Mouse (Mus musculus): ENCODE measurements around the gene Gm10282. TPM values are rescaled to one million over a fixed set of nuclear protein-coding genes. Genes with fewer than 3 reads are reported as not detected.

Gm10282 gene
- polyA plus RNA-seq, 1 experiment from 2014 or later: 30.6 TPM

GRCm38 (mm10) chr8:72343725-72344124 lies 38.7 kb upstream of the Gm10282 start:
- Histone ChIP-seq H3K36me3 (ENCODE audit: insufficient read depth, low read length) (peaks cover 51% of the 10 kb centered on the region), H3K4me2 (replicated peaks; ENCODE audit: low read depth, low read length) (no peak overlapping the region), H3K4me1 (ENCODE audit: insufficient read depth, low read length) (no peaks in the 10 kb centered on the region), H3K27ac (ENCODE audit: low read length) (no peak overlapping the region), H3K27me3 (ENCODE audit: insufficient read depth, low read length) (no peaks in the 10 kb centered on the region), H3K9me3 (ENCODE audit: low read length) (no peaks in the 10 kb centered on the region), H3K9ac (replicated peaks; ENCODE audit: low read length) (no peak overlapping the region), H3K4me3 (ENCODE audit: low read length) (no peak overlapping the region)
- WGBS: 84% methylated on average over 3 of the region's 4 CpGs
- ATAC-seq (ENCODE audit: low FRiP score, low TSS enrichment): no peak

- no peaks in the 10 kb centered on the region for H3K27me3 ChIP-seq (ENCODE audit: insufficient read depth, low read length)
- no peak overlapping the region for H3K9ac ChIP-seq (replicated peaks; ENCODE audit: low read length)
- no peak overlapping the region for H3K4me2 ChIP-seq (replicated peaks; ENCODE audit: low read depth, low read length)
- WGBS: 92% methylated on average over 5 of the region's 5 CpGs
- peaks cover 52% of the 10 kb centered on the region for H3K36me3 ChIP-seq (ENCODE audit: insufficient read depth, low read length)
- no peaks in the 10 kb centered on the region for H3K9me3 ChIP-seq (ENCODE audit: low read length)
- no peak for ATAC-seq (ENCODE audit: low FRiP score, low TSS enrichment)
- no peak overlapping the region for H3K4me3 ChIP-seq (ENCODE audit: low read length)
- H3K27ac ChIP-seq (ENCODE audit: low read length): no peak overlapping the region
- H3K4me1 ChIP-seq (ENCODE audit: insufficient read depth, low read length): no peaks in the 10 kb centered on the region
Observed at GRCm38 (mm10) chr8:72342556-72343300, 37.7 kb upstream of the Gm10282 start.

DNA sequence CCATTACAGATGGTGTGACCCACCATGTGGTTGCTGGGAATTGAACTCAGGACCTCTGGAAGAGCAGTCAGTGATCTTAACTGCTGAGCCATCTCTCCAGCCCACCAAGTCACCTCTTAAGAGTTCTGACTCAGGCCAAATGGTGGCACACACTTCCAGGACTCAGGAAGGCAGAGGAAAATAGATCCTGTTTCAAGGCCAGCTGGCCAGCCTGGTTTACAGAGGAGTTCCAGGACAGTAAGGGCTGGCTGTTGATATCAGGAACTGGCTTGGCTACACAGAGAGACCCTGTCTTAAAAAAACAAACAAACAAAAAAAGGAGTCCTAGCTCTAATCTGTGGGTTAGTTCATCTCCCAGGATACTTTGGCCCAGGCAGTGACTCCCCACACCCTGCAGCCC lies 32.0 kb upstream of the Gm10282 start:
- peak overlapping the region; percentile 37; the same call in 1 of the 2 replicates for H3K27ac ChIP-seq (ENCODE audit: low read length)
- H3K4me1 ChIP-seq (ENCODE audit: insufficient read depth, low read length): no peaks in the 10 kb centered on the region
- no peak overlapping the region for H3K9ac ChIP-seq (replicated peaks; ENCODE audit: low read length)
- peaks cover 41% of the 10 kb centered on the region for H3K36me3 ChIP-seq (ENCODE audit: insufficient read depth, low read length)
- H3K4me3 ChIP-seq (ENCODE audit: low read length): no peak overlapping the region
- H3K9me3 ChIP-seq (ENCODE audit: low read length): no peaks in the 10 kb centered on the region
- ATAC-seq (ENCODE audit: low FRiP score, low TSS enrichment): no peak
- no peak overlapping the region for H3K4me2 ChIP-seq (replicated peaks; ENCODE audit: low read depth, low read length)
- no peaks in the 10 kb centered on the region for H3K27me3 ChIP-seq (ENCODE audit: insufficient read depth, low read length)

DNA sequence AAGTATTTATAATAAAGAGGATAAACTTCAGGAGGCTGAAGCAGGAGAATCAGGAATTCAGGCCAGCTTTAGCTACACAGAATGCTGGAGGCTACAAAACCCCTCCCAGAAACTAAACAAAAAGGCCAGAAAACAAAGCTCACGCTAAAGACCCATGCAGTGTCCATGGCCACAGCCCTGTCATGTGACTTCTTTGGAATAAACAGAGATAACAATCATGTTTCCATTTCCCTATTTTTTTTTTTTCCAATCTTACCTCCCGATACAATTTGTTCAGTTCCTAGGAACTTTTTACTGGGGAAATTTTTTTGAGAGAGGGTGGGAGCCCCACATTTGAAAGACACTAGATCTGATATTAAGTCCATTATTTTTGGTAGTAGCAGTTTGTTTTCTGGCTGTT lies 31.2 kb upstream of the Gm10282 start:
- Histone ChIP-seq H3K4me1 (ENCODE audit: insufficient read depth, low read length) (no peaks in the 10 kb centered on the region), H3K9me3 (ENCODE audit: low read length) (no peaks in the 10 kb centered on the region), H3K27ac (ENCODE audit: low read length) (no peak overlapping the region), H3K4me3 (ENCODE audit: low read length) (no peak overlapping the region), H3K36me3 (ENCODE audit: insufficient read depth, low read length) (peaks cover 37% of the 10 kb centered on the region), H3K9ac (replicated peaks; ENCODE audit: low read length) (no peak overlapping the region), H3K27me3 (ENCODE audit: insufficient read depth, low read length) (no peaks in the 10 kb centered on the region), H3K4me2 (replicated peaks; ENCODE audit: low read depth, low read length) (no peak overlapping the region)
- ATAC-seq (ENCODE audit: low FRiP score, low TSS enrichment): no peak
- 63% methylated on average over 2 of the region's 2 CpGs for WGBS

DNA sequence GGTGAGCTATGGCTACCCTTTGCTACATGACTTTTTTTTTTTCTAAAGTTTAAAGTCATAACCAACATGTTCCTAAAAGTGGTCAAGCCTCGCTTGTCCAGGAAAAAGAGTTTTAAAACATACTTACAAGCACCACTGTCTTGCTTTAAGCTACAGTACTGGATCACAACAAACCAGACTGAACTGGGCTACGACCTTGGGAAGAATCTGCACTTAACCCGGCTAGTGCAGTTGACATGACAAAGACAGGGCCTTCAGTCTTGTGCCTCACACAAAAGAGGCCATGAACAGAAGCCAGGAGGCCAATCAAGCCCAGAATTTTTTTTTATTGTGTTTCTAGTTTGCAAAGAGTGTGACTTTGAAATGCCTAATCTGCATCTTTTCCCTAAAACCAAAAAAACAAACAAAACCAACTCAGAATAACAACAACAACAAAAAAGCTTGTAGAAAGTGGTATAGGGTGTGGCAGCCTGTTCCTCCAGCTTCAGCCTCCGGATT lies 29.1 kb upstream of the Gm10282 start:
- H3K36me3 ChIP-seq (ENCODE audit: insufficient read depth, low read length): peaks cover 19% of the 10 kb centered on the region
- H3K4me2 ChIP-seq (replicated peaks; ENCODE audit: low read depth, low read length): no peak overlapping the region
- H3K27me3 ChIP-seq (ENCODE audit: insufficient read depth, low read length): no peaks in the 10 kb centered on the region
- no peak for ATAC-seq (ENCODE audit: low FRiP score, low TSS enrichment)
- H3K4me1 ChIP-seq (ENCODE audit: insufficient read depth, low read length): no peaks in the 10 kb centered on the region
- 78% methylated on average over 4 of the region's 4 CpGs for WGBS
- H3K9ac ChIP-seq (replicated peaks; ENCODE audit: low read length): no peak overlapping the region
- H3K27ac ChIP-seq (ENCODE audit: low read length): no peak overlapping the region
- no peaks in the 10 kb centered on the region for H3K9me3 ChIP-seq (ENCODE audit: low read length)
- no peak overlapping the region for H3K4me3 ChIP-seq (ENCODE audit: low read length)

- Histone ChIP-seq H3K4me3 (ENCODE audit: low read length) (no peak overlapping the region), H3K27me3 (ENCODE audit: insufficient read depth, low read length) (no peaks in the 10 kb centered on the region), H3K9ac (replicated peaks; ENCODE audit: low read length) (no peak overlapping the region), H3K4me2 (replicated peaks; ENCODE audit: low read depth, low read length) (no peak overlapping the region), H3K9me3 (ENCODE audit: low read length) (no peaks in the 10 kb centered on the region), H3K4me1 (ENCODE audit: insufficient read depth, low read length) (no peaks in the 10 kb centered on the region), H3K27ac (ENCODE audit: low read length) (no peak overlapping the region), H3K36me3 (ENCODE audit: insufficient read depth, low read length) (peaks cover 12% of the 10 kb centered on the region)
- WGBS: 34% methylated on average over 3 of the region's 3 CpGs
- no peak for ATAC-seq (ENCODE audit: low FRiP score, low TSS enrichment)
Observed at GRCm38 (mm10) chr8:72333429-72334143, 28.5 kb upstream of the Gm10282 start.

GRCm38 (mm10) chr8:72331631-72332030 lies 26.6 kb upstream of the Gm10282 start:
- ATAC-seq (ENCODE audit: low FRiP score, low TSS enrichment): no peak
- Histone ChIP-seq H3K27ac (ENCODE audit: low read length) (no peak overlapping the region), H3K4me3 (ENCODE audit: low read length) (no peak overlapping the region), H3K36me3 (ENCODE audit: insufficient read depth, low read length) (peaks cover 8% of the 10 kb centered on the region), H3K4me1 (ENCODE audit: insufficient read depth, low read length) (no peaks in the 10 kb centered on the region), H3K9ac (replicated peaks; ENCODE audit: low read length) (no peak overlapping the region), H3K4me2 (replicated peaks; ENCODE audit: low read depth, low read length) (no peak overlapping the region), H3K9me3 (ENCODE audit: low read length) (no peaks in the 10 kb centered on the region), H3K27me3 (ENCODE audit: insufficient read depth, low read length) (no peaks in the 10 kb centered on the region)
- 87% methylated on average over 4 of the region's 4 CpGs for WGBS

DNA sequence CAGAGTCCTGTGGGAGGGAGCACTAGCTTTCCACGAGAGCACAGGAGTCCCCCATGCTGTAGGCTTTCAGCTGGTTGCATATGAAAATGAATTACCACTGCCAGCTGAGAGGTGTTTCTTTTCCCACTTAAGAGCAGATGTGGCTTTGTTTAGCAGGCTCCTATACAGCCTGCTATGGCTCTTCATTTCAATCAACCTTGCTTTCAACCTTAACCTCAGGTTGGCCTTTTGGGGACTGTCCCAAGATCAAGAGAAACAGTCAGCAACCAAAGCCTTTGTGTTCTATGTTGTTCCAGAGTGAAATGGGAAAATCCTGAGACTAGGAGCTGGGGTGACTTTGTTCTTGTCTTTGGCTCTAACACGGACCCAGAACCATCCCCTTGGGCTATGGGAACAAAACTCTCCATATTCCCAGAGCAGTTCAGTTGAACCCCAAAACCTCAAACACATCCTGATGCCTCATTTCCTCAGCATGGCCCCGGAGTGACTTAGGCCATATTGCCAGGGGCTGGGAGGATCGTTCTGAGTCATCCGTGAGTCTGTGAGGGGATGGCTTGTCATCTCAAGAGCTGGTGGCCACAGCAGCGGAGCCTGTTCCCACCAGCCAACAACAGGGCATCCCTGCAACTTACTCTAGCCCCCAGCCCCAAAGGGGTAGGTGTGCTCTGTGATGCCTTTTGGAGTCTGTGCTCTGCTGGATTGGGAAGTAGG lies 25.9 kb upstream of the Gm10282 start:
- H3K27ac ChIP-seq (ENCODE audit: low read length): no peak overlapping the region
- peaks cover 4% of the 10 kb centered on the region for H3K36me3 ChIP-seq (ENCODE audit: insufficient read depth, low read length)
- no peaks in the 10 kb centered on the region for H3K4me1 ChIP-seq (ENCODE audit: insufficient read depth, low read length)
- H3K9me3 ChIP-seq (ENCODE audit: low read length): no peaks in the 10 kb centered on the region
- no peak overlapping the region for H3K4me3 ChIP-seq (ENCODE audit: low read length)
- WGBS: 78% methylated on average over 6 of the region's 6 CpGs
- H3K9ac ChIP-seq (replicated peaks; ENCODE audit: low read length): no peak overlapping the region
- no peaks in the 10 kb centered on the region for H3K27me3 ChIP-seq (ENCODE audit: insufficient read depth, low read length)
- ATAC-seq (ENCODE audit: low FRiP score, low TSS enrichment): no peak
- H3K4me2 ChIP-seq (replicated peaks; ENCODE audit: low read depth, low read length): no peak overlapping the region

DNA sequence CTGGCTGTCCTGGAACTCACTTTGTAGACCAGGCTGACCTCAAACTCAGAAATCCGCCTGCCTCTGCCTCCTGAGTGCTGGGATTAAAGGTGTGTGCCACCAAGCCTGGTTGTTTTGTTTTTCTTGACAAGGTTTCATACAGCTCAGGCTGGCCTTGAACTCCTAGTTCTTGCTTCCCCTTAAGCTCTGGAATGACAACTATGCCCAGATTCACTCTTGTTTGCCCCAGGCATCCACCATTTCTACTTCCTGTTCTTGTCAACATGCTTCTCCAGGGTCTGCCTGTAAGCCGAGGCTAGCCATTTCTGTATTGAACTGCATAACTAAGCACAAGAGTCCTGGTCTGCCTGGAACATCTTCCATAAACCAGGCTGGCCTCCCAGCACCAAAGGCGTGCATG lies 24.1 kb upstream of the Gm10282 start:
- no peaks in the 10 kb centered on the region for H3K36me3 ChIP-seq (ENCODE audit: insufficient read depth, low read length)
- WGBS: 93% methylated on average over 3 of the region's 3 CpGs
- no peak overlapping the region for H3K27ac ChIP-seq (ENCODE audit: low read length)
- no peak for ATAC-seq (ENCODE audit: low FRiP score, low TSS enrichment)
- H3K4me2 ChIP-seq (replicated peaks; ENCODE audit: low read depth, low read length): no peak overlapping the region
- no peaks in the 10 kb centered on the region for H3K4me1 ChIP-seq (ENCODE audit: insufficient read depth, low read length)
- no peaks in the 10 kb centered on the region for H3K27me3 ChIP-seq (ENCODE audit: insufficient read depth, low read length)
- no peak overlapping the region for H3K9ac ChIP-seq (replicated peaks; ENCODE audit: low read length)
- H3K4me3 ChIP-seq (ENCODE audit: low read length): no peak overlapping the region
- H3K9me3 ChIP-seq (ENCODE audit: low read length): no peaks in the 10 kb centered on the region
